Mouse (Mus musculus) small intestine, adult 2 months (tissue): ENCODE results near the gene Sobp.

Source experiments
- CTCF ChIP-seq: fragments of 200-500 bp; IDR thresholded peaks from 2 replicates; pipeline ENCODE4 v1.5.1; 2012; ENCODE audit warnings: low read depth, mild to moderate bottlenecking, control low read depth, inconsistent platforms, low read length, moderate library complexity, mixed read lengths; ENCODE audit not compliant: insufficient replicate concordance, insufficient read length; ENCODE audit errors: extremely low read depth
- POLR2A ChIP-seq: fragments of 200-500 bp; IDR thresholded peaks from 2 replicates; pipeline ENCODE4 v1.6.1; 2012; ENCODE audit warnings: low read depth, mild to moderate bottlenecking, control low read depth, inconsistent platforms, low read length, moderate library complexity

- TF ChIP-seq POLR2A (no peak), CTCF (peak; percentile 58; the same call in 1 of the 2 replicates)
Observed at GRCm38 (mm10) chr10:42972504-42973172, 201.7 kb downstream of the Sobp start.
